Mouse (Mus musculus) liver, embryonic 12.5 days (tissue): ENCODE data around the gene Gm5580. TPM values are rescaled to one million over a fixed set of nuclear protein-coding genes. Genes with fewer than 3 reads are reported as not detected.

ENCODE experiments used
- polyA plus RNA-seq: library from polyadenylated mRNA; unstranded; fragments of >200 nt; fragmentation: Nextera tagmentation; extraction: Ambion mirVana; gene quantifications from 2 replicates; pipeline ENCODE4 v1.2.1, GENCODE M21; 2016

The Gm5580 gene
- polyA plus RNA-seq, 1 experiment from 2014 or later: 0.26 TPM

Other genes with a start within 250 kb of the Gm5580 start
- 85.2 and 94.3 TPM in 2 replicates for gene March8, start 213.1 kb upstream of the Gm5580 start, polyA plus RNA-seq
- 3.9 and 4.0 TPM in 2 replicates for gene Alox5, start 90.0 kb upstream of the Gm5580 start, polyA plus RNA-seq
- not detected in 2 replicates for gene Olfr211, start 62.0 kb upstream of the Gm5580 start, polyA plus RNA-seq
- not detected in 2 replicates for gene Olfr212, start 44.6 kb upstream of the Gm5580 start, polyA plus RNA-seq
- gene Olfr213, start 12.7 kb upstream of the Gm5580 start, polyA plus RNA-seq: not detected in 2 replicates
- not detected in 2 replicates for gene Olfr214, start 3.1 kb downstream of the Gm5580 start, polyA plus RNA-seq
- gene Olfr215, start 33.1 kb downstream of the Gm5580 start, polyA plus RNA-seq: not detected in 2 replicates
- 43.6 and 45.1 TPM in 2 replicates for gene Zfp422, start 77.9 kb downstream of the Gm5580 start, polyA plus RNA-seq
- 2.2 and 3.3 TPM in 2 replicates for gene Depp1, start 99.5 kb downstream of the Gm5580 start, polyA plus RNA-seq
- gene Rassf4, start 122.8 kb downstream of the Gm5580 start, polyA plus RNA-seq: 3.3 and 4.0 TPM in 2 replicates
- gene Tmem72, start 165.8 kb downstream of the Gm5580 start, polyA plus RNA-seq: 0.01 and 0.02 TPM in 2 replicates